Mouse (Mus musculus): ENCODE data around the gene Pola1. TPM values are rescaled to one million over a fixed set of nuclear protein-coding genes. Genes with fewer than 3 reads are reported as not detected.

Gene Pola1
- total and polyA plus RNA-seq, 2 experiments = 0.29 to 5.3 TPM

- H3K79me2 ChIP-seq (ENCODE audit: control insufficient read depth, insufficient read depth, low read length) = no peaks in the 10 kb centered on the region
- no peaks in the 10 kb centered on the region for H3K36me3 ChIP-seq (ENCODE audit: control insufficient read depth, insufficient read depth, low read length)
- peaks cover 4% of the 10 kb centered on the region for H3K27me3 ChIP-seq (ENCODE audit: control insufficient read depth, insufficient read depth, low read length)
- no peak for TF ChIP-seq POLR2A (IDR thresholded peaks at IDR 0.05; ENCODE audit: extremely low read depth, insufficient read depth, low read length)
- TF ChIP-seq CTCF (IDR thresholded peaks at IDR 0.05; ENCODE audit: low read depth, low read length) = peak; percentile 69
- no peak overlapping the region for H3K9ac ChIP-seq (ENCODE audit: low read depth, low read length)
- 3% methylated on average over 23 of the region's 23 CpGs for WGBS
- peaks cover 3% of the 10 kb centered on the region; the same call in 1 of the 2 replicates for H3K4me1 ChIP-seq (ENCODE audit: control insufficient read depth, insufficient read depth, low read length)
- no peak overlapping the region for H3K4me3 ChIP-seq (ENCODE audit: insufficient read depth, low read depth, low read length)
- no peak overlapping the region for H3K27ac ChIP-seq (replicated peaks; ENCODE audit: insufficient read depth, low read depth, low read length)
- peak; percentile 25 for DNase-seq (ENCODE audit: extremely low read depth, low read depth, low spot score)
Observed at GRCm38 (mm10) chrX:93281028-93281723, 350.8 kb downstream of the Pola1 start.

GRCm38 (mm10) chrX:93279940-93280339 lies 352.0 kb downstream of the Pola1 start:
- 20% methylated on average over 6 of the region's 11 CpGs for WGBS
- H3K4me1 ChIP-seq (ENCODE audit: control insufficient read depth, insufficient read depth, low read length) = peaks cover 2% of the 10 kb centered on the region; the same call in 1 of the 2 replicates
- H3K9ac ChIP-seq (ENCODE audit: low read depth, low read length) = no peak overlapping the region
- H3K27ac ChIP-seq (replicated peaks; ENCODE audit: insufficient read depth, low read depth, low read length) = no peak overlapping the region
- no peaks in the 10 kb centered on the region for H3K36me3 ChIP-seq (ENCODE audit: control insufficient read depth, insufficient read depth, low read length)
- TF ChIP-seq CTCF (IDR thresholded peaks at IDR 0.05; ENCODE audit: low read depth, low read length) = no peak
- no peak for TF ChIP-seq POLR2A (IDR thresholded peaks at IDR 0.05; ENCODE audit: extremely low read depth, insufficient read depth, low read length)
- no peaks in the 10 kb centered on the region for H3K79me2 ChIP-seq (ENCODE audit: control insufficient read depth, insufficient read depth, low read length)
- H3K4me3 ChIP-seq (ENCODE audit: insufficient read depth, low read depth, low read length) = no peak overlapping the region
- H3K27me3 ChIP-seq (ENCODE audit: control insufficient read depth, insufficient read depth, low read length) = no peaks in the 10 kb centered on the region; the same call in 1 of the 2 replicates
- DNase-seq (ENCODE audit: extremely low read depth, low read depth, low spot score) = no peak

- WGBS = 46% methylated on average over 3 of the region's 3 CpGs
- no peaks in the 10 kb centered on the region for H3K4me1 ChIP-seq (ENCODE audit: control insufficient read depth, insufficient read depth, low read length)
- no peak overlapping the region for H3K4me3 ChIP-seq (ENCODE audit: insufficient read depth, low read depth, low read length)
- H3K36me3 ChIP-seq (ENCODE audit: control insufficient read depth, insufficient read depth, low read length) = no peaks in the 10 kb centered on the region
- H3K9ac ChIP-seq (ENCODE audit: low read depth, low read length) = no peak overlapping the region
- H3K79me2 ChIP-seq (ENCODE audit: control insufficient read depth, insufficient read depth, low read length) = no peaks in the 10 kb centered on the region
- no peak overlapping the region for H3K27ac ChIP-seq (replicated peaks; ENCODE audit: insufficient read depth, low read depth, low read length)
- no peak for TF ChIP-seq POLR2A (IDR thresholded peaks at IDR 0.05; ENCODE audit: extremely low read depth, insufficient read depth, low read length)
- H3K27me3 ChIP-seq (ENCODE audit: control insufficient read depth, insufficient read depth, low read length) = no peaks in the 10 kb centered on the region
- no peak for DNase-seq (ENCODE audit: extremely low read depth, low read depth, low spot score)
Observed at GRCm38 (mm10) chrX:93275689-93276088, 356.3 kb downstream of the Pola1 start.

Other genes starting within 250 kb of the Pola1 start
- gene Pcyt1b, start 22.7 kb upstream of the Pola1 start, total RNA-seq (2014; rRNA removed) = 0.13 TPM in 1 of 2 replicates, not detected in the other
- gene Pcyt1b, start 22.7 kb upstream of the Pola1 start, polyA plus RNA-seq (2012; rRNA removed) = 0.02 and 0.05 TPM in 2 replicates
- gene Pdk3, start 200.0 kb upstream of the Pola1 start, total RNA-seq (2014; rRNA removed) = 0.55 and 0.67 TPM in 2 replicates
- gene Pdk3, start 200.0 kb upstream of the Pola1 start, polyA plus RNA-seq (2012; rRNA removed) = 0.26 and 0.31 TPM in 2 replicates